ENCODE assay signal across 15 mouse cellular contexts in genomic region chr3:137954256-137954916, GRCm38 (mm10). TPM values are rescaled to one million over a fixed set of nuclear protein-coding genes. Genes with fewer than 3 reads are reported as not detected.
A peak's percentile ranks its signal among the peaks of the same experiment; 100 is the strongest.
DNase-seq lines count a peak whose midpoint lies in the region; ATAC-seq and TF ChIP-seq lines count a peak whose summit lies in the region.
"Had no signal": no experiment of that assay in that cellular context is flagged by ENCODE, and none has a peak within 500 bp of the region (broad histone marks: within the 10 kb centered on the region; RNA-seq: fewer than 3 reads in every experiment).

No protein-coding gene starts in this region.

- intact Hi-C loops in heart, postnatal 25 days (cut with DNase I): no loop called here

- ATAC-seq in heart, embryonic 13.5 days (ENCODE audit: extremely low read depth, insufficient number of reproducible peaks, low FRiP score, low TSS enrichment): no peak
- no peak for ATAC-seq in liver, embryonic 14.5 days (ENCODE audit: insufficient read depth)
- ATAC-seq: intestine, postnatal 0 days; lung, postnatal 0 days had no signal

- WGBS in heart, embryonic 13.5 days: 62% methylated on average over 23 of the region's 23 CpGs
- WGBS in liver, embryonic 14.5 days (ENCODE audit: insufficient replicate concordance): 55% methylated on average over 23 of the region's 23 CpGs
- 75% methylated on average over 23 of the region's 23 CpGs for WGBS in lung, adult 2 months

- H3K4me2 ChIP-seq in heart, embryonic 13.5 days: 0 out of 2 replicates have a peak overlapping the region, but pooled peaks have one; percentile 9
- no peak overlapping the region for H3K4me2 ChIP-seq in liver, embryonic 14.5 days (ENCODE audit: low read depth)

- H3K9ac ChIP-seq in heart, embryonic 13.5 days: no peak overlapping the region
- H3K9ac ChIP-seq in liver, embryonic 14.5 days (replicated peaks): no peak overlapping the region
- H3K9ac ChIP-seq: stomach, embryonic 15.5 days had no signal

- no peak for TF ChIP-seq CTCF in liver, embryonic 14.5 days (IDR thresholded peaks at IDR 0.05; ENCODE audit: low read depth)
- TF ChIP-seq CTCF in lung, adult 2 months (IDR thresholded peaks at IDR 0.05; ENCODE audit: insufficient read depth, low read length): no peak

- peaks cover 3% of the 10 kb centered on the region; the same call in 1 of the 2 replicates for H3K36me3 ChIP-seq in heart, embryonic 13.5 days
- H3K36me3 ChIP-seq in liver, embryonic 14.5 days (replicated peaks; ENCODE audit: control insufficient read depth, insufficient read depth, low read depth): no peaks in the 10 kb centered on the region; the same call in 1 of the 2 replicates
- H3K36me3 ChIP-seq: stomach, embryonic 15.5 days had no signal

- no peak for DNase-seq in heart, postnatal 25 days (ENCODE audit: low spot score)
- peak; percentile 85 for DNase-seq in CD4-positive helper T cell, adult 2 months (ENCODE audit: low read depth, low spot score)
- peak; percentile 62 for DNase-seq in WW6 (ENCODE audit: low read depth, low spot score)
- DNase-seq in liver, embryonic 14.5 days (ENCODE audit: low read depth in 3 of 3, low spot score in 3 of 3): no peak
- DNase-seq in adipocyte (ENCODE audit: low spot score): no peak
- DNase-seq in thymus, postnatal 14 days: no peak
- no peak for DNase-seq in lung, adult 2 months
- DNase-seq: gastrocnemius, postnatal 10 days; heart, postnatal 10 days; kidney, postnatal 36 days; retina, postnatal 1 day had no signal

- no peak overlapping the region; the same call in 1 of the 2 replicates for H3K27ac ChIP-seq in heart, embryonic 13.5 days (replicated peaks)
- H3K27ac ChIP-seq in liver, embryonic 14.5 days: peak overlapping the region; percentile 63
- H3K27ac ChIP-seq: stomach, embryonic 15.5 days had no signal

- H3K9me3 ChIP-seq in heart, embryonic 13.5 days: no peaks in the 10 kb centered on the region
- no peaks in the 10 kb centered on the region for H3K9me3 ChIP-seq in liver, embryonic 14.5 days (ENCODE audit: control insufficient read depth, low read length)
- H3K9me3 ChIP-seq: stomach, embryonic 15.5 days had no signal

- no peak for TF ChIP-seq EP300 in liver, embryonic 14.5 days (IDR thresholded peaks at IDR 0.05; ENCODE audit: low read depth)

- TF ChIP-seq POLR2A in lung, adult 2 months (IDR thresholded peaks at IDR 0.05; ENCODE audit: borderline replicate concordance, extremely low read depth, low read depth, low read length): no peak

- H3K4me3 ChIP-seq in heart, embryonic 13.5 days: no peak overlapping the region
- no peak overlapping the region for H3K4me3 ChIP-seq in liver, embryonic 14.5 days (ENCODE audit: insufficient read depth in 1 of 2, low read depth in 2 of 2, low read length in 2 of 2)
- H3K4me3 ChIP-seq in lung, adult 2 months (replicated peaks; ENCODE audit: extremely low read depth, low read depth, low read length): no peak overlapping the region
- H3K4me3 ChIP-seq: stomach, embryonic 15.5 days had no signal

- H3K4me1 ChIP-seq in heart, embryonic 13.5 days: peaks cover 65% of the 10 kb centered on the region
- H3K4me1 ChIP-seq in liver, embryonic 14.5 days (replicated peaks; ENCODE audit: control insufficient read depth in 2 of 2, insufficient read depth in 2 of 2, low read length in 1 of 2): peaks cover 81 to 82% of the 10 kb centered on the region in 2 experiments
- peaks cover 8% of the 10 kb centered on the region; the same call in 1 of the 2 replicates for H3K4me1 ChIP-seq in lung, adult 2 months (ENCODE audit: control insufficient read depth, insufficient read depth, low read length)

- H3K27me3 ChIP-seq in heart, embryonic 13.5 days (replicated peaks): no peaks in the 10 kb centered on the region
- no peaks in the 10 kb centered on the region for H3K27me3 ChIP-seq in liver, embryonic 14.5 days (ENCODE audit: control insufficient read depth, insufficient read depth, low read length)
- H3K27me3 ChIP-seq: stomach, embryonic 15.5 days had no signal

RNA-seq across cellular contexts. Expression of gene Dapp1, which starts 27.0 kb away (rescaled TPM):
- 13.0 and 14.5 TPM in 2 replicates for polyA plus RNA-seq in heart, embryonic 13.5 days (2015; fragmentation: Nextera tagmentation; extraction: Ambion mirVana)
- 1 to 10 TPM; 4.1 to 5.3 TPM for total RNA-seq in heart, postnatal 25 days (2021)
- polyA plus RNA-seq in liver, embryonic 14.5 days (2012; rRNA removed): 5.1 and 8.8 TPM in 2 replicates
- polyA plus RNA-seq in liver, embryonic 14.5 days (2014; fragmentation: Nextera tagmentation; extraction: Ambion mirVana): 10.6 and 11.5 TPM in 2 replicates
- polyA plus RNA-seq in lung, adult 2 months (2012; rRNA removed): 4.5 and 7.1 TPM in 2 replicates

RNA-seq across cellular contexts. Expression of gene Lamtor3, which starts 36.1 kb away (rescaled TPM):
- 85.4 and 105 TPM in 2 replicates for polyA plus RNA-seq in heart, embryonic 13.5 days (2015; fragmentation: Nextera tagmentation; extraction: Ambion mirVana)
- total RNA-seq in heart, postnatal 25 days (2021): 10 to 100 TPM; 92.8 to 96.6 TPM
- polyA plus RNA-seq in liver, embryonic 14.5 days (2012; rRNA removed): 31.3 and 35.2 TPM in 2 replicates
- polyA plus RNA-seq in liver, embryonic 14.5 days (2014; fragmentation: Nextera tagmentation; extraction: Ambion mirVana): 54.3 and 60.1 TPM in 2 replicates
- 19.6 and 31.7 TPM in 2 replicates for polyA plus RNA-seq in lung, adult 2 months (2012; rRNA removed)

Comparison
In these comparisons a context has a peak if more than half of its experiments do, and no peak if none do; other contexts are left out.
1. DNase-seq: peak in CD4-positive helper T cell, adult 2 months (single experiment) and WW6 (single experiment); none in heart, postnatal 25 days (single experiment), liver, embryonic 14.5 days (0 of 3), adipocyte (single experiment), thymus, postnatal 14 days (single experiment) and lung, adult 2 months (single experiment).